Mouse (Mus musculus): ENCODE data around the gene Hspg2.

The Hspg2 gene

GRCm38 (mm10) chr4:137503509-137503971, 35.0 kb downstream of the Hspg2 start:
- DNase-seq = no peak

- DNase-seq = no peak
These were observed 38.1 kb downstream of the Hspg2 start for GRCm38 (mm10) chr4:137506629-137507028.

DNA sequence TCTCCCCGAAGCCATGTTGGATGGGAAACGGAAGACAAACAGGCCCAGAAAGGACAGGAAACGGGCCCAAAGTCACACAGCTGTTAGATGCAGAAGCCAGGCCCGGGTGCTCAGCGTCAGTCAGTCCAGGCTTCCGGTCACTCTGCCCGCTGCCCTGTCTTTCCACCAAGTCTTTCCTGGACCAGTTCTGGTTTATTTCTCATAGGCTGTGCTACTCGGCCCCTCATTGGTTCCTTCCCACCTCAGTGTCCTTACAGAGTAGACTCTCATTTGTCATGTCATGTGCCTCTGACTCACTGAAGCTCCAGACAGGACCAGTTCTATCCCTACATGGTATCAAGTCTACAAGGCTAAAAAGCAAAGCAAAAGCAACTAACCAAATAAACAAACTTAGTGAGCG, 41.0 kb downstream of the Hspg2 start:
- DNase-seq = no peak

DNA sequence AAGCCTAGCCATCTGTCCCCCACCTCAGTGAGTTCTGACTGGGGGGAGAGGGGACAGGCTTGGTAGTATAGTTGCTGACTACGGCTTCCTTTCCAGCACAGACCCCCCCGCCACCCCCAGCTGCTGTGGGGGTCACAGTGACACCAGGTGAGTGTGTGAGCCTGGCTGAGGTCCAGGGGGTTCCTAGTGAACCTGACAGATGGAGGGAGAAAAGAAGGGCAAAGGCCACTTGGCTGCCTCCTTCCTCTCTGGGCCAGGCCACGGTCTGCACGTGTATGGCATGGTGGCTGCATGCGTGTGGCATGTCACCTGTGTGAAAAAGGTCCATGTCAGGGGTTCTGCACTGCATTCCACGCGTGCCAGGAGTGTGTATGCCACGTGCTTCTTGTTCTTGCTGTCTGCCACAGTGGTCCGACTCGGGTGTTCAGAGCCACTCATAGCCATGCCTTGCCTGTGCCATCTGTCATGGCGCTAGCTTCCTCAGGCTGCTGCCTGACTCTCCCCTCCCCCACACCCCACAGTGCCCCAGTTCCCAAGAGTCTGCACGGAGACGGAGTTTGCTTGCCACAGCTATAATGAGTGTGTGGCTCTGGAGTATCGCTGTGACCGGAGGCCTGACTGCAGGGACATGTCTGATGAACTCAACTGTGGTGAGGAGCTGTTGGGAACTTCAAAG, 41.6 kb downstream of the Hspg2 start:
- DNase-seq = no peak

DNA sequence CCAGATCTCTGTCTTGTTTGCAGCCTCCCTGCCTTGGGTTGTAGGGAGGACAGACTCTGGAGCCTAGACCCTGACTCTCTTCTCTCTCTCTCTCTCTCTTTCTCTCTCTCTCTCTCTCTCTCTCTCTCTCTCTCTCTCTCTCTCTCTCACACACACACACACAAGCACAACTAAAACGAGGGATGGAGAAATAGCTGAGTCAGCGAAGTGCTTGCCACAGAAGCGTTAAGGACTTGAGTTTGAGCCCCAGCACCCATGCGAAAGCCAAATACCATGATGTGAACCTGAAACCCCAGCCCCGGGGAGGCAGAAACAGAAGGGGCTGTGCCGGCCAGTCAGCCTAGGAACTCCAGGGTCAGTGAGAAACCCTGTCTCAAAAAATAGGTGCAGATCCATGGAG, 44.3 kb downstream of the Hspg2 start:
- no peak for DNase-seq

DNA sequence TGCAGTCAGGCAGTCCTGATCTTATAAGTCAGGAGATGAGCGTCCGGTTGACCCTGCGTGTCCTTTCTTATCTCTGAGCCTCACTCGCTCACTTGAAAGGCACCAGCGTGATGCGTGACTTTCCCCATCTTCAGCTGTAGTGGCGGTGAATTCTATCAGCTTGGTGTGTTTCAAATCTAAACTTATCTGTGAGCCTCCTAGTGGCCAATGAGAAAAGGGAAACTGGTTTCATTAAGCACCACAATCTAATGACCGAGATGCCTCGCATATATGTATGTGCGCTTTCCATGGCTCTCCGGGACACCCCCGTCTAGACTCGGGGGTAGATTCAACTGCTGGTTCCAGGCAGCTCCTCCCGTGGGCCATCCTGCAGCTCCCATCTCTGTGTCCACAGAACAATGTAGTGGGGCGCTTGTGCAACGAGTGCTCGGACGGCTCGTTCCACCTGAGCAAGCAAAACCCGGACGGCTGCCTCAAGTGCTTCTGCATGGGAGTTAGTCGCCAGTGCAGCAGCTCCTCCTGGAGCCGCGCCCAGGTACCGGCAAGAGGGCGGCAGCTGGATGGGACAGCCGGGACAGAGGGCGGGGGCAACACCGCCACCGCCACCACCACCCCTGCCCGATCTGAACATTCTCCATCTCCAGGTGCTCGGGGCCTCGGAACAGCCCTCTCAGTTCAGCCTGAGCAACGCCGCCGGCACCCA, 49.6 kb downstream of the Hspg2 start:
- DNase-seq = no peak

DNA sequence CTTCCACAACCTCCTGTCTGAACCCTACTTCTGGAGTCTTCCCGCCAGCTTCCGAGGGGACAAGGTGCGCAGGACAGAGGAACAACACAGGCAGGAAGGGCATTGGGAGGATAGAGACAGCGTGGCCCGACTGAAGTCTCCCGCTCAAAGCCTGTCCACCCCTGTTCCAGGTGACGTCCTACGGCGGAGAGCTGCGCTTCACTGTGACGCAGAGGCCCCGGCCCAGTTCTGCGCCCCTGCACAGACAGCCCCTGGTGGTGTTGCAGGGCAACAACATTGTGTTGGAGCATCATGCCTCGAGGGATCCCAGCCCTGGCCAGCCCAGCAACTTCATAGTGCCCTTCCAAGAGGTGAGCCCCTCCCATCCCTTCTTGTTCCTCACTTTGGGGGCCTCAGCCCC, 50.2 kb downstream of the Hspg2 start:
- no peak for DNase-seq

DNA sequence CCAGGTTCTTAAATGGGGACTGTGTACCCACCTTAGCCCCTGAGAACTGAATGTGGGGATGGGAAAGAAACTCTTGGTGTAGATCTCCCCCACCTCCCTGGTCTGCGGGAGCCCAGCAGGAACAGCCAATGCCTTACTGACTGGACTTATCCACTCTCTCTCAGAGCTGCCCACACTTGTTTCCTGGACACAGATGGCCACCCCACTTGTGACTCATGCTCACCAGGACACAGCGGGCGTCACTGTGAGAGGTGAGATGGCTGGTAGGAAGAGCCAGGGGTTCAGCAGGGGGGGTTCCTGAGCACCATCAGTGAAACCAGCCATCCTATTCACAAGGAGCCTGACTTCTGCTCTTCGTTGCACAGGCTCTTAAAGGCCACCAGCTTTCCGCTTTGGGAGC, 51.8 kb downstream of the Hspg2 start:
- peak; percentile 47 for DNase-seq

GRCm38 (mm10) chr4:137521966-137522365, 53.4 kb downstream of the Hspg2 start:
- peak; percentile 86 for DNase-seq

DNA sequence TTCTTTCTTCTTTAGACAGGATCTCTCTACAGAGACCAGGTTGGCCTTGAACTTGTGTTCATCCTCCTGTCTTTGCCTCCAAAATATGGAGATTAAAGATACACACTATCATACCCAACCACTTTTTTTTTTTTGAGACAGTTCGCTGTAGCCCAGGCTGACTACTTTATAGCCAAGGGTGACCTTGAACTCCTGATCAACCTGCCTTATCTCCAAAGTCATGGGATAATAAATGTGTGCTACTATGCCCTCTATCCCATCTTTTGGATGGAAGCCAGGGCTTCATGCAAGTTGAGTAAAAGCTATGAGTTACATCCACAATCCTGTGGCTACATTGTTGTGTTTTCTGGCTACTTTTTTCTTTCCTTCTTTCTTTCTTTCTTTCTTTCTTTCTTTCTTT, 56.9 kb downstream of the Hspg2 start:
- no peak for DNase-seq

- DNase-seq = no peak
These were observed 58.8 kb downstream of the Hspg2 start for GRCm38 (mm10) chr4:137527368-137527767.

- DNase-seq = no peak
These were observed 59.3 kb downstream of the Hspg2 start for GRCm38 (mm10) chr4:137527872-137528271.

DNA sequence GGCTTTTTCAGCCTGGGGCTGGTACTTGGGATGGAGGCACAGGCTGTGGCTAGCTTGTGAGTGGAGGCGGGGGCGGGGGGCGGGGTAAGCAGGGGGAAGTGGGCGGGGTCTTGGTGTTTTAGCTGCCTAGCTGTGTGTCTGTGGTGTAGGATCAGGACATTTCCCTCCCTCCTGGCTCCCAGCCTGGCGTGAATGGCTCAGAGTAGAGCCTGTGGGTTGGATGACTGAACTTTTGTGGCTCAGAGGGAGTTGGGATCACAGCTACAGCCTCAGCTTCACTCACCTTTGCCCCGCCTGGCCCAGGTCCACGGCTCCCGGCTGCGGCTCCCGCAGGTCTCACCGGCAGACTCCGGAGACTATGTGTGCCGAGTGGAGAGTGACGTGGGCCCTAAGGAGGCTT, 71.8 kb downstream of the Hspg2 start:
- DNase-seq = no peak

DNA sequence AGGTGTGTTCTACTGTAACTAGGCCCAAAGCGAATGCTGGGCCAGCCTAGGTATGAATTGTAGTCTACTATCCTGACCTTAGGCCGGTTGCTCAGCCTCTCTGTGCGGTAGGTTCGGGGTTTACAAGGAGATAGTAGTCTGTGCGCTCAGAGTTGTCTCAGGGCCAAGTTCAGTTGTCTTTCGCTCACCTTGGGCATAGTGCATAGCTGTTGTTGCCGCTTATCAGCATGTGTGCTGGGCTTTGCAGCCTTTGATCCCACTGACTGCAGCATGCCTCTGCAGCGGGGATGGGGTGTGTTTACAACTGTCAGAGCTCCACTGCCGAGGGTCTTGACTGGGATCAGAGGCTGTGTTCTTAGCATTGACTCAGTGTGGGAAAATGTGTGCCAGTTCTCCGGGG, 74.4 kb downstream of the Hspg2 start:
- DNase-seq = no peak

DNA sequence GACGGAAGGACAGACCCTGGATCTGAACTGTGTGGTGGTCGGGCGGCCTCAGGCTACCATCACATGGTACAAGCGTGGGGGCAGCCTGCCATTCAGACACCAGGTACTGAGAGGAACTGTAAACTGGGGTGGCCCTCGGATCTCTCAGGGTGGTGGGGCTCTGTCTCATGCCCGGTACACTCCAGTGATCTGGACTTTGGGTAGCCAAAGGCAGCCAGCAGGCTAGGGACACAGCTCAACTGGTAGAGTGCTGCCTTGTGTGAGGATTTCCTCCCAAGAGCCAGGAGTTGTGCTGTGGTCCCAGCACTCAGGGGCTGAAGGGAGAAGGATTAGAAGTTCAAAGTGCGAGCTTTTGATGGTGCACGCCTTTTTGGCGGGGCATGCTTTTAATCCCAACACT, 77.0 kb downstream of the Hspg2 start:
- DNase-seq = no peak

DNA sequence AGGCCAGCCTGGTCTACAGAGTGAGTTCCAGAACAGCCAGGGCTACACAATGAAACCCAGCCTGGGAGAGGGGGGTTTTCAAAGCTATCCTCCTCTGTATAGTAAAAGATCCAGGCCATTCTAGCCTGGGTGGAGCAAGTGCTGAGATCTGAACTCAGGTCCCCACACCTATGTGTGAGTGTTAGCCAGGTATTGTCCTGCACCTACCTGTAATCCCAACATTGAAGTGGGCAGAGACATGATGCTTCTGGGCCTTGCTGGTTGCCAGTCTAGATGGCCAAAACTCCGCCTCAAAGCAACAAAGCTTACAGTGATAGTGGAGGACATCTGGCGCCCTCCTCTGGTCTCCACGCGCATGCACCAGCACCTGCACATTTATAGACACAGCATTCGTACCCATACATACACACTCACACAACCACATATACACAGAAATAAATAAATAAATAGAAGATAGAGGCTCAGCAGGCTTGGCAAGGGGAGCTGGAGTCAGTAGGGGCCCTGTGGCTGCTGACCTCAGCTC, 77.5 kb downstream of the Hspg2 start:
- peak; percentile 45 for DNase-seq

DNA sequence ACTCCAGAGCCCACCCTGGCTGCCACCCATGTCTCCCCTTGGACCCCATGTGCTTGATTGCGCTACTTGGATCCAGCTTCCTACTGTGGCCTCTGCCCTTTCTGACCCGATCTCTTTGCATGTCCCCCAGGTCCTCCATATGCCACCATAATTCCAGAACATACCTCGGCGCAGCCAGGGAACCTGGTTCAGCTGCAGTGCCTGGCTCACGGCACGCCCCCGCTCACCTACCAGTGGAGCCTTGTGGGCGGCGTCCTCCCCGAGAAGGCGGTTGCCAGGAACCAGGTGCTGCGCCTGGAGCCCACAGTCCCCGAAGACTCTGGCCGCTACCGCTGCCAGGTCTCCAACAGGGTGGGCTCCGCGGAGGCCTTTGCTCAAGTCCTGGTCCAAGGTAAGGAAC, 84.9 kb downstream of the Hspg2 start:
- peak; percentile 79 for DNase-seq

DNA sequence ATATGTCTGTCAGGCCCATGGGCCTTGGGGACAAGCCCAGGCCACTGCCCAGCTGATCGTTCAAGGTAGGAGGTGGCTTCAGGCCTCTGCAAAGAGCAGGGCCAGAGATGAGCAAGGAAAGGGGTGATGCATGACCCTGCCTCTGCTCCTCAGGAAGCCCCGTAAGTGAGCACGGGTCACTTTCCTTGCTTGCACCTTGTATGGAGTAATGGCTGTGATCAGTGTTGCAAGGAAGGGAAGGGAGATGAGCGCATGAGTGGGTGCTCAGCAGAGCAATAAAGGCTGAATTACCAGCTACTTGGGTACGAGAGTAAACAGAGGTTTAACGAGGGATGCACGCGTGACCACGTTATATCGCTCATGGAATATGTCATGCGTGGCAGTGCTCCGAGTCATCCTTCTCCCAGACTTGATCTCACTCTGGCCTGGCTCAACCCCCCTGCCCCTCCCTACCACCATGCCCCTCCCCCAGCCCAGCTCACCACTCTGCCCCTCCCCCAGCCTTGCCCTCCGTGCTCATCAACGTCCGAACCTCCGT, 88.2 kb downstream of the Hspg2 start:
- no peak for DNase-seq

DNA sequence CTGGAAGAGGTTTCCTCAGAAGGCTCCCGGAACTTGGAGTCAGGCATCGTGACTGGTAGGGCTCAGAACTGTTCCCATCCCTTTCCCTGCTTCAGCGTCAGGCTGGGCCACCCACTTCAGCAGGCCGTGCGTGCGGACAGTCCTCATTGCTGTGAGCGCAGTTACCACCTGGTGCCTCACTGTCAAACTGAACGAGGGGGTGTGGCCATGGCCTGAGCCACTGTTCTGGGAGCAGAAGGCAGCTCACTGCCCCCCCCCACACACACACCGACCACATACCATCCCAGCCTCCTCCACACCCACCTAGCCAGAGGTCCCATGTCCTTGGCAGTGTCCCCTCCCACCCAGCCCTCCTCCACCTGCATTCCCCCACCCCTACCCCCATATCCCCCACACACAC, 101.3 kb downstream of the Hspg2 start:
- DNase-seq = no peak

DNA sequence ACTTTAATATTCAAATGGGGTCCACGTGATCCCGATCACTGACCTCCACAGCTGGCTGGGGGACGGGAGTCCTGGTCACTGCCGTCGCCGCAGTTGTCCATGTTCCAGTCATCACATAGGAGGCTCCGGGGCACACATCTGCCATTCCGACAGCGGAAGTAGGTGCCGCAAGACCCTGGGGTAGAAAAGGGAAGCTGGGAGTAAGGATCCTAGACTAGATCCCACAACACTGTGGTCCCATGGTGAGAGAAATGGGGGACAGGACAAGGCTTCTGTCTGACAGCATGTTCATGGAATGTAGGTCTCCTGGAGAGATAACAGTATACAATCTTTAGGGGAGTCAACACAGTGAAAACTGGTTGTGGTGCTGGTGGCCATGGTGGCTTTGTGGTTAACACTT, 105.9 kb downstream of the Hspg2 start, which contains the start of gene Ldlrad2:
Gene Ldlrad2 (minus strand): TSS at position 101 of the 400 bp plus-strand sequence.
- no peak for DNase-seq

DNA sequence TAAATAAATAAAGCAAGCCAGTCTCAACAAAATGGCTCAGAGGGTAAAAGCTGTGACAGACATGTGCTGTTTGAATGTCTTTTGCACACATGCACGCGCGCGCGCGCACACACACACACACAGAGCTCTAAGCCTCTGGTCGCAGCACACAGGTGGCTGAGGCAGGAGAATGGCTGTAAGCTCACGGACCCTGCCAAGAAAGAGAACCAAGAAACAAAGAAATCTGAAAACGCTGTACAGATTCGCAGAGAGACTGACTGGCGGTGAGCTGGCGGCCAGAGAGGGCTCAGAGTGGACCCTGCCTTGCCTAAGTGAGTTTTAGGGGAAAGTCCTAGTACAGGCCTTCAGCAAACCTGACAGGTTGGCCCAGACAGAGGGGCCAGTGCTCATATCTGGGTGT, 108.9 kb downstream of the Hspg2 start:
- no peak for DNase-seq

DNA sequence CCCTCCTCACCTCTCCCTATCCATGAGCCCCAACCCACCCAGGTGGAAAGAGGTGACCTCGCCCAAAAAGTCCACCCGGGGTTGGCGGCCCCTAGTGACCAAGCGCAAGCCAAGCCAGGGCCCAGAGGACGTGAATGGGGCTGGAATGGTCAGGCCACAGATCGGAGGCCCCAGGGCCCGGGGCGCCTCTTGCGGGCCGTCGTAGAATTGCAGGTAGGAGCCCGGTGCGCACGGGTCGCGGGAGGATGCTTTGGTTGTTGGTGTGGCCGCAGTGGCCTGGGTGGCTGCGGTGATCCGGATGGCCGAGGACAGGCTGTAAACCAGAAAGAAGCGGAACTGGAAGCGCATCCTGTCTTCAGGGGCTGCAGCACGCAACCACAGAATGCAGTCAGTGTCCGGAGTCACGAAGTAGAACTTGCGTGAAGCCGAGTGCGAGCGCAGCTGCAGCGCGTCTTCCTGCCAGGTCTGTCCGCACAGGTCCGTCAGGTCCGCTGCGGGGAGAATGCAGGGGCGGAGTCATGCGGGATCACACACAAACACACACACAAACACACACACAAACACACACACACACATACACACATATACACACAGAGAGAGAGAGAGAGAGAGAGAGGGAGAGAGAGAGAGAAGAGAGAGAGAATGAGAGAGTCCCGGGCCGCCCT, 109.7 kb downstream of the Hspg2 start:
- DNase-seq = peak; percentile 84

GRCm38 (mm10) chr4:137579789-137580188, 111.2 kb downstream of the Hspg2 start:
- DNase-seq = no peak

DNA sequence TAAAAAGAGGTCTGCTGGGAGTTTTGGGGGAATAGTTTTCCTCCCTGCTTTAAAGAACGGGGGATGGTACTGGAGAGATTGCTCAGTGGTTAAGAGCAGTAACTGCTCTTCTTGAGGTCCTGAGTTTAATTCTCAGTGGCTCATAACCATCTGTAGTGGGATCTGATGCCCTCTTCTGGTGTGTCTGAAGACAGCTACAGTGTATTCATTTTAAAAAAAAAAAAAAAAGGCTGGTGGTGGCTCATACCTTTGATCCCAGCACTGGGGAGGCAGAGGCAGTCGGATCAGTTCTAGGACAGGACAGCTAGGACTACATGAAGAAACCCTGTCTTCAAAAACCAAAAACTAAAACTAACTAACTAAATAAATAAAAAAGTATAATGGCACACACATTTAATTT, 111.7 kb downstream of the Hspg2 start:
- DNase-seq = no peak

All from cerebellum, adult 9-11 months (tissue).